Mouse (Mus musculus) embryo, embryonic 9.5 days (tissue): Measurements from ENCODE around the gene Dlg2.
A peak's percentile ranks its signal among the peaks of the same experiment; 100 is the strongest.
"Not testable (repeated sequence)": the region's sequence is repeated elsewhere in the genome, so short reads cannot be mapped to it uniquely, and the experiment has no call there.

Experiments
- DNase-seq: peaks from one replicate; pipeline ENCODE4 v3.0.0-alpha.2; 2017; ENCODE audit errors: extremely low spot score

Dlg2 gene

GRCm38 (mm10) chr7:90825640-90826039, 349.2 kb downstream of the Dlg2 start:
- no peak for DNase-seq

- no peak for DNase-seq
Measured at GRCm38 (mm10) chr7:90841276-90841675, 364.8 kb downstream of the Dlg2 start.

- DNase-seq: peak; percentile 25
Measured at GRCm38 (mm10) chr7:90843345-90844293, 367.1 kb downstream of the Dlg2 start.

- not testable (repeated sequence) for DNase-seq
Measured at GRCm38 (mm10) chr7:90876796-90877195, 400.3 kb downstream of the Dlg2 start.

GRCm38 (mm10) chr7:90882740-90883139, 406.3 kb downstream of the Dlg2 start:
- DNase-seq: no peak

GRCm38 (mm10) chr7:90886396-90887006, 410.0 kb downstream of the Dlg2 start:
- peak; percentile 20 for DNase-seq

- DNase-seq: peak; percentile 66
Measured at GRCm38 (mm10) chr7:90887007-90887720, 410.7 kb downstream of the Dlg2 start.

GRCm38 (mm10) chr7:90927441-90927840, 451.0 kb downstream of the Dlg2 start:
- DNase-seq: no peak

GRCm38 (mm10) chr7:90940726-90941125, 464.3 kb downstream of the Dlg2 start:
- DNase-seq: no peak

- no peak for DNase-seq
Measured at GRCm38 (mm10) chr7:90947073-90947472, 470.6 kb downstream of the Dlg2 start.

GRCm38 (mm10) chr7:90949212-90949611, 472.7 kb downstream of the Dlg2 start:
- DNase-seq: no peak

GRCm38 (mm10) chr7:90977241-90977640, 500.8 kb downstream of the Dlg2 start:
- no peak for DNase-seq

GRCm38 (mm10) chr7:90982069-90982468, 505.6 kb downstream of the Dlg2 start:
- no peak for DNase-seq

GRCm38 (mm10) chr7:91010655-91011054, 534.2 kb downstream of the Dlg2 start:
- DNase-seq: no peak

GRCm38 (mm10) chr7:91044998-91045741, 568.7 kb downstream of the Dlg2 start:
- no peak for DNase-seq

GRCm38 (mm10) chr7:91045742-91046098, 569.2 kb downstream of the Dlg2 start:
- no peak for DNase-seq

- no peak for DNase-seq
Measured at GRCm38 (mm10) chr7:91063297-91064040, 587.0 kb downstream of the Dlg2 start.

- DNase-seq: no peak
Measured at GRCm38 (mm10) chr7:91071751-91072707, 595.6 kb downstream of the Dlg2 start.

GRCm38 (mm10) chr7:91086071-91086470, 609.6 kb downstream of the Dlg2 start:
- no peak for DNase-seq
